Mouse (Mus musculus): ENCODE data around the gene Cyb5r3. TPM values are rescaled to one million over a fixed set of nuclear protein-coding genes. Genes with fewer than 3 reads are reported as not detected.

Cyb5r3 gene
- polyA plus RNA-seq, 1 experiment: 76.1 TPM

- Histone ChIP-seq H3K4me3 (ENCODE audit: extremely low read depth, insufficient read depth, insufficient read length) (no peak overlapping the region), H3K27me3 (ENCODE audit: control insufficient read depth, insufficient read depth, low read length) (no peaks in the 10 kb centered on the region), H3K4me1 (ENCODE audit: control insufficient read depth, insufficient read depth, insufficient read length) (no peaks in the 10 kb centered on the region), H3K36me3 (ENCODE audit: control insufficient read depth, insufficient read depth, low read length) (no peaks in the 10 kb centered on the region), H3K27ac (ENCODE audit: insufficient read depth, low read length) (no peak overlapping the region)
- TF ChIP-seq POLR2A (IDR thresholded peaks at IDR 0.05; ENCODE audit: low read depth, low read length) (no peak), CTCF (IDR thresholded peaks at IDR 0.05; ENCODE audit: extremely low read depth, insufficient read depth, insufficient read length, insufficient replicate concordance) (no peak)
- no peak for DNase-seq (ENCODE audit: low read depth in 1 of 2, low spot score in 2 of 2)
- 93% methylated on average over 6 of the region's 6 CpGs for WGBS
These were observed 64.6 kb downstream of the Cyb5r3 start for GRCm38 (mm10) chr15:83107814-83108213.

- no peaks in the 10 kb centered on the region for H3K36me3 ChIP-seq (ENCODE audit: control insufficient read depth, insufficient read depth, low read length)
- no peaks in the 10 kb centered on the region for H3K27me3 ChIP-seq (ENCODE audit: control insufficient read depth, insufficient read depth, low read length)
- no peak for TF ChIP-seq POLR2A (IDR thresholded peaks at IDR 0.05; ENCODE audit: low read depth, low read length)
- no peak for TF ChIP-seq CTCF (IDR thresholded peaks at IDR 0.05; ENCODE audit: extremely low read depth, insufficient read depth, insufficient read length, insufficient replicate concordance)
- H3K27ac ChIP-seq (ENCODE audit: insufficient read depth, low read length): no peak overlapping the region
- no peaks in the 10 kb centered on the region for H3K4me1 ChIP-seq (ENCODE audit: control insufficient read depth, insufficient read depth, insufficient read length)
- DNase-seq (ENCODE audit: low read depth in 1 of 2, low spot score in 2 of 2): no peak
- 89% methylated on average over 6 of the region's 6 CpGs for WGBS
- H3K4me3 ChIP-seq (ENCODE audit: extremely low read depth, insufficient read depth, insufficient read length): no peak overlapping the region
These were observed 66.0 kb downstream of the Cyb5r3 start for GRCm38 (mm10) chr15:83106426-83106825.

Other genes starting within 250 kb of the Cyb5r3 start
- 21.4 and 27.0 TPM in 2 replicates for gene Tcf20, start 184.7 kb downstream of the Cyb5r3 start, polyA plus RNA-seq (2012; rRNA removed)
- 30.7 and 31.0 TPM in 2 replicates for gene Nfam1, start 139.3 kb downstream of the Cyb5r3 start, polyA plus RNA-seq (2012; rRNA removed)
- 31.4 and 37.1 TPM in 2 replicates for gene Serhl, start 83.1 kb downstream of the Cyb5r3 start, polyA plus RNA-seq (2012; rRNA removed)
- gene Rrp7a, start 49.8 kb downstream of the Cyb5r3 start, polyA plus RNA-seq (2012; rRNA removed): 86.8 and 104 TPM in 2 replicates
- 50.6 and 55.7 TPM in 2 replicates for gene Poldip3, start 23.2 kb downstream of the Cyb5r3 start, polyA plus RNA-seq (2012; rRNA removed)
- 20.4 and 27.2 TPM in 2 replicates for gene A4galt, start 79.2 kb upstream of the Cyb5r3 start, polyA plus RNA-seq (2012; rRNA removed)
- gene Arfgap3, start 177.7 kb upstream of the Cyb5r3 start, polyA plus RNA-seq (2012; rRNA removed): 14.6 TPM in 2 replicates

All from spleen, adult 2 months (tissue).